Mouse (Mus musculus) erythroblast, embryonic 14.5 days (primary cell): Measurements from ENCODE around the gene Prc1. TPM values are rescaled to one million over a fixed set of nuclear protein-coding genes. Genes with fewer than 3 reads are reported as not detected.

ENCODE experiments used
- H3K27me3 ChIP-seq: 2 replicates; pipeline ENCODE4 v1.6.1; 2012; ENCODE audit warnings: inconsistent platforms; ENCODE audit not compliant: control insufficient read depth
- H3K36me3 ChIP-seq: 2 replicates; pipeline ENCODE4 v1.6.1; 2012; ENCODE audit warnings: mild to moderate bottlenecking, inconsistent platforms; ENCODE audit not compliant: control insufficient read depth
- H3K4me1 ChIP-seq: 2 replicates; pipeline ENCODE4 v1.6.1; 2012; ENCODE audit warnings: inconsistent platforms; ENCODE audit not compliant: control insufficient read depth
- H3K4me3 ChIP-seq: replicated peaks from 2 replicates; pipeline ENCODE3; 2012; ENCODE audit warnings: moderate library complexity, mild to moderate bottlenecking, inconsistent platforms
- H3K9me3 ChIP-seq: 2 replicates; pipeline ENCODE4 v1.6.1; 2012; ENCODE audit warnings: low read length, inconsistent platforms, mixed read lengths; ENCODE audit not compliant: control insufficient read depth
- GATA1 ChIP-seq: IDR thresholded peaks from 2 replicates; pipeline ENCODE4 v1.6.1; 2012; ENCODE audit warnings: low read length, inconsistent platforms, mixed read lengths
- TAL1 ChIP-seq: IDR thresholded peaks from 3 replicates; pipeline ENCODE4 v1.6.1; 2012; ENCODE audit warnings: low read length, inconsistent platforms, mixed read lengths
- polyA plus RNA-seq: library from polyadenylated mRNA; stranded (reverse); fragments of >175 nt; gene quantifications from 2 replicates; pipeline ENCODE4 v1.2.3, GENCODE M21; 2012

Prc1 gene
- polyA plus RNA-seq, 1 experiment, result 3.0 TPM

- Histone ChIP-seq H3K27me3 (peaks cover 6% of the 10 kb centered on the region; the same call in 1 of the 2 replicates), H3K4me1 (peaks cover 48% of the 10 kb centered on the region), H3K36me3 (peaks cover 29% of the 10 kb centered on the region), H3K4me3 (peak overlapping the region; percentile 94), H3K9me3 (no peaks in the 10 kb centered on the region; the same call in 1 of the 2 replicates)
- TF ChIP-seq GATA1 (no peak), TAL1 (no peak)
Measured at GRCm38 (mm10) chr7:80261372-80261990, 32.8 kb upstream of the Prc1 start.

- no peak overlapping the region for H3K4me3 ChIP-seq
- peaks cover 43% of the 10 kb centered on the region for H3K36me3 ChIP-seq
- H3K27me3 ChIP-seq, result 0 out of 2 replicates have a peak, but pooled peaks cover 4% of the 10 kb centered on the region
- no peaks in the 10 kb centered on the region; the same call in 1 of the 2 replicates for H3K9me3 ChIP-seq
- TF ChIP-seq TAL1 (no peak), GATA1 (no peak)
- H3K4me1 ChIP-seq, result peaks cover 50% of the 10 kb centered on the region
Measured at GRCm38 (mm10) chr7:80264606-80265005, 29.6 kb upstream of the Prc1 start.

- no peaks in the 10 kb centered on the region for H3K9me3 ChIP-seq
- TF ChIP-seq TAL1 (no peak), GATA1 (no peak)
- no peak overlapping the region for H3K4me3 ChIP-seq
- peaks cover 49% of the 10 kb centered on the region for H3K36me3 ChIP-seq
- H3K27me3 ChIP-seq, result no peaks in the 10 kb centered on the region
- H3K4me1 ChIP-seq, result peaks cover 47% of the 10 kb centered on the region
Measured at GRCm38 (mm10) chr7:80267764-80268163, 26.5 kb upstream of the Prc1 start.

- Histone ChIP-seq H3K27me3 (no peaks in the 10 kb centered on the region), H3K9me3 (no peaks in the 10 kb centered on the region), H3K4me1 (peaks cover 46% of the 10 kb centered on the region), H3K36me3 (peaks cover 60% of the 10 kb centered on the region), H3K4me3 (peak within 1 kb of the TSS; percentile 82)
- no peak for TF ChIP-seq TAL1
Measured at GRCm38 (mm10) chr7:80268897-80269750, 25.1 kb upstream of the Prc1 start, which contains the start of gene Vps33b. Vps33b (plus strand) TSS chr7:80269649.

- H3K36me3 ChIP-seq, result peaks cover 60% of the 10 kb centered on the region
- peak overlapping the region; percentile 82 for H3K4me3 ChIP-seq
- TF ChIP-seq GATA1, result no peak
- no peaks in the 10 kb centered on the region for H3K27me3 ChIP-seq
- H3K4me1 ChIP-seq, result peaks cover 40% of the 10 kb centered on the region
- H3K9me3 ChIP-seq, result no peaks in the 10 kb centered on the region; the same call in 1 of the 2 replicates
Measured at GRCm38 (mm10) chr7:80269751-80270255, 24.4 kb upstream of the Prc1 start.

GRCm38 (mm10) chr7:80273456-80273855 lies 20.8 kb upstream of the Prc1 start:
- no peak for TF ChIP-seq GATA1
- TF ChIP-seq TAL1, result no peak
- Histone ChIP-seq H3K4me3 (no peak overlapping the region), H3K36me3 (peaks cover 62% of the 10 kb centered on the region), H3K9me3 (no peaks in the 10 kb centered on the region; the same call in 1 of the 2 replicates), H3K27me3 (no peaks in the 10 kb centered on the region), H3K4me1 (peaks cover 37% of the 10 kb centered on the region)

- TF ChIP-seq TAL1 (no peak), GATA1 (no peak)
- H3K9me3 ChIP-seq, result no peaks in the 10 kb centered on the region; the same call in 1 of the 2 replicates
- no peaks in the 10 kb centered on the region for H3K27me3 ChIP-seq
- H3K4me3 ChIP-seq, result no peak overlapping the region
- H3K36me3 ChIP-seq, result peaks cover 86% of the 10 kb centered on the region
- peaks cover 18% of the 10 kb centered on the region for H3K4me1 ChIP-seq
Measured at GRCm38 (mm10) chr7:80276374-80276773, 17.9 kb upstream of the Prc1 start.

GRCm38 (mm10) chr7:80280032-80280431 lies 14.2 kb upstream of the Prc1 start:
- H3K4me3 ChIP-seq, result no peak overlapping the region
- H3K9me3 ChIP-seq, result no peaks in the 10 kb centered on the region; the same call in 1 of the 2 replicates
- TF ChIP-seq TAL1 (no peak), GATA1 (no peak)
- H3K27me3 ChIP-seq, result no peaks in the 10 kb centered on the region
- peaks cover 84% of the 10 kb centered on the region for H3K36me3 ChIP-seq
- H3K4me1 ChIP-seq, result peaks cover 27% of the 10 kb centered on the region

- Histone ChIP-seq H3K27me3 (no peaks in the 10 kb centered on the region), H3K4me3 (no peak overlapping the region), H3K4me1 (peaks cover 27% of the 10 kb centered on the region), H3K36me3 (peaks cover 87% of the 10 kb centered on the region), H3K9me3 (no peaks in the 10 kb centered on the region)
- TF ChIP-seq TAL1 (no peak), GATA1 (no peak)
Measured at GRCm38 (mm10) chr7:80280998-80281397, 13.3 kb upstream of the Prc1 start.
